Mouse (Mus musculus) MN1 (cell line): ENCODE results near the gene D10Wsu102e.
"Not testable (repeated sequence)": the region's sequence is repeated elsewhere in the genome, so short reads cannot be mapped to it uniquely, and the experiment has no call there.

Source experiments
- DNase-seq: peaks from one replicate; pipeline ENCODE4 v3.0.0-alpha.2; 2016; ENCODE audit warnings: low spot score

Gene D10Wsu102e

DNA sequence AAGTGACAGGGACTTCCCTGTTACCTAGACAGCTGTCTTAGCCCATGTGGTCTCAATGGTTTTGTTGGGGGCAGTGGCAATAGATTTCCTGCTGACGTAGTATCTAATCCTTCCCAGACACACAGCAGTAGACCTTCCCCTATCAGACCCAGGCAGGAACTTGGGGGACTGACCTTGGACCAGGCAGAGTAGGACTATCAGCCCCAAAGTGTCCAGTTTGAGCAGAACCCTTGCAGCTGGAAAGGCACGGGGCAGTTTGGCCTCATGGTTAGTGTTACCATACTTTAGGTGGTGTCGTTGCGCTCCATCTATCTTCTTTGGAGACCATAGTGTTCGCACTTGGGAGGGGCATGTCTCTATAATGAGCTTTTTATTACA lies 13.7 kb upstream of the D10Wsu102e start:
- DNase-seq, result no peak

DNA sequence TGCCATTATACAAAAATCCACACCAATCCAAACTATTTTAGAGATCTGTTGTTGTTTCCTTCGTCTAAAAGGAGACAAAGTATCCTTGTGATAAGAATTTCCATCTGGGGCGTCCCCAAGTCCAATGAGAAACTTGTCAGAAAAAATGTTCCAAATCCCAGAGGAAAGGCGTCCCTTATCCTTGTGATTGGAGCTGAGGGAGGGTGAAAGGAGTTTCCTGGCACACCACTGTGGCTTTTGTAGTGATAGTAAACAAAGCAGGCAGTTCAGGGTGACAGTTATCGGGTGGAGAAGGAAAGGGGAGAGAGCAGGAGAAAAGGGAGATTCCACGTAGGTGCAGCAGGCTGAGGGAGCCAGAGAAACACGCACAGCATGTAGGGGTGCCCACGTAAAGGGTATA lies 12.5 kb upstream of the D10Wsu102e start:
- DNase-seq, result no peak

DNA sequence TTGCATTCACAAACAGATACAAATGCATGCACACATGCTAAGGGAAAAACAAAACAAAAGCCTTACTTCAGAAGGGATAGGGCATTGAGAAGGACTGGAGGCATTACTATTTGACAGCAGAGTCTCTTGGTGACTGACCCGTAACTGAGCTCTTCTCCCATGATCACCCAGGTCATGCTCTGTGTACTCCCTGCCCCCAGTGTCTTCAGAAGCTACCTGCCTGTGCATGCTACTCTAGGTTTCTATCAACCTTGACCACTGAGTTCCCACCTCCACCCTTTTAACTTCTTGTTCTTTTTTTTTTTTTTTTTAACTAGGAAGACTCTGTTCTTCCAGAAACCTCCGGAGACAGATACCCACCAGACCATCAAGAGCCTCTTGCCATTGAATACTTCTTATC lies 9.3 kb upstream of the D10Wsu102e start:
- DNase-seq, result no peak

DNA sequence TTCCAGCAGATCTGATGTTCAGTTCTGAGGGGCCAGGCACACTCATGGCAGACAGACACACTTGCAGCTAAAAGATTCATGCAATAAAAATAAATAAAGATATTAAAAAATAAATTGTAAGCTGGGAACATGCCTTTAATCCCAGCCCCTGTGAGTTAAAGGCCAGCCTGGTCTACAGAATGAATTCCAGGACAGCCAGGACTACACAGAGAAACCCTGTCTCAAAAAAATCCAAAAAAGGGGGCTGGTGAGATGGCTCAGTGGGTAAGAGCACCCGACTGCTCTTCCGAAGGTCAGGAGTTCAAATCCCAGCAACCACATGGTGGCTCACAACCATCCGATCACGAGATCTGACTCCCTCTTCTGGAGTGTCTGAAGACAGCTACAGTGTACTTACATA lies 8.2 kb upstream of the D10Wsu102e start:
- DNase-seq, result not testable (repeated sequence)

DNA sequence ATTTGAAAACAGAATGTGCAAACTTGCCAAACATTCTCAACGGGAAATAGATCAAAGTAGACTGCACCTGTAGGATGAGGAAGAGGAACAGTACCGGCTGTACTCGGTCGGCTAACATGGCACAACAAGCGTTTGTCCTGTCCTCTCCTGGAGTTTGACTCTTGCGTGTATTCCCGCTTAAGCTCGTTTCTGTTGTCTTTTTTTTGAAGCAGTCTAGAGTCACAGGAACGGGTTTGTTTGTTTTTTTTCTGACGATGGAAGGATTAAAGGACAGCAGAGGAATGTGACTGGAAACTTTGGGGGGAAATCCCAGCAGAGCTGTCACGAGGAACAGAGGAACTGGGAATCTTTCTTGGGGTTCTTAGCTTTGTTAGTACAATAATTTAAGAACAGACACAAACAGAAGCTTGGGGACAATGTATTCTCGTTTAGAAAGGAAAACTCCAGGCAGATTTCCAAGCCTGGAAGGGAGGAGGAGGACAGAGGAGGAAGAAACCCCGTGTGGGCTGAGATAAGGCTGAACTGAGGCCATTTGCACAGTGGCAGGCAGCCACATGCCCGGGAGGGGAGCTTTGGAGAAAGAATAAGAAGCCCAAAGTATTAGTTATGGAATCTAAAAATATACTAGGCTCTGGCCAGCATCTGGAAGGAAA lies 6.2 kb upstream of the D10Wsu102e start:
- DNase-seq, result no peak

DNA sequence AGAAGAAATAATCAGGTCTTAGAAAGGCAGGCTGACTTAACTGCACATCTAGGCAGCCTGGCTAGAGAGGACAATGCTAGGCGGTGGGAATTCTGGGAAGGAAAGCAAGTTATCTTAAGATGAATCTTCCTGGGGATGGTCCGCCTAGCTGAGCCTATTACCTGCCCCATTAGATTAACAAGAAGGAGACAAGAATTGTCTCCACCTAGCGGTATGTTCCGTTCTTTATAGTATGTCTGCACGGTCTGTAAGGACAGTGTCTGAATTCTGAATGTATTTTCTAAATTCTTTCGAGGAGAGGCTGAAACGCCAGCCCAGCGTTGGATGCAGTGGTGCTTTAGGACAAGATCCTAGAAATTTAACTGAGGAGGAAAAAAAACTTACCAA lies 5.7 kb upstream of the D10Wsu102e start:
- DNase-seq, result peak; percentile 80

DNA sequence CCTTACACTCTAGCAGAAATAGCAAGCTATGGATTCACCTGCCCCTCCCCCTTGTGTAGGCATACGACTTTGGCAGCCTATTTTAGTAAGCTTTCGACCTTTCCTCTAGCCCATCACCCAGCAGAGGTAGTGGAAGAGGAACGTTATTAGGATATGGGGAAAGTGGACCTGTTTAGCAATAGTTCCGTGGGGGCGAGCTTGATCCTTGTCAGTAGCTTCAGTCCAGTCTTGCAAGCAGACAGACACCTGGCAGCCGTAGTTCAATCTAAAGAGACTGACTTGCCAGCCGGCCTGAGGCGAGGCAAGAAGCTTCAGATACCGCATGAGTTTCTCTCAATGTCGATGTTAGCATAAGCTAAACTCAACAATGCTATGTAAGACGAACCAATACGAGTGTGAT lies 3.6 kb upstream of the D10Wsu102e start:
- DNase-seq, result no peak

DNA sequence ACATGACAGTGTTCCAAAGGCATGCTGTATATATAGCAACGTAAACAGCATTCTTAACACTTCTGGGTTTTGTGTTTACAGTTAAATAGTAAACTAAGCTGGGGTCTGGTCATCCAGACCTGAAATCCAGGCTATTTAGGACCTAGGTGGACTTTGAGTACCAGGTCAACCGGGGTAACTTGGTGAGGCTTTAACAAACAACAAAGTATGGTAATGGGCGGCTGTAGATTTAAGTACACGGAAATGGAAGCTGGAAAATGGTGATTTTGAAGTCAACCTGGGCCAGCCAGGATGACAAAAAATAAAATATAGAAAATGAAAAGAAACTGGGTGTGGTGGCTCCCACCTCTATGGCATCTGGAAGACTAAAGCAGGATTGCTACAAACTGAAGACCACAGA lies 570 bp upstream of the D10Wsu102e start:
- DNase-seq, result no peak

DNA sequence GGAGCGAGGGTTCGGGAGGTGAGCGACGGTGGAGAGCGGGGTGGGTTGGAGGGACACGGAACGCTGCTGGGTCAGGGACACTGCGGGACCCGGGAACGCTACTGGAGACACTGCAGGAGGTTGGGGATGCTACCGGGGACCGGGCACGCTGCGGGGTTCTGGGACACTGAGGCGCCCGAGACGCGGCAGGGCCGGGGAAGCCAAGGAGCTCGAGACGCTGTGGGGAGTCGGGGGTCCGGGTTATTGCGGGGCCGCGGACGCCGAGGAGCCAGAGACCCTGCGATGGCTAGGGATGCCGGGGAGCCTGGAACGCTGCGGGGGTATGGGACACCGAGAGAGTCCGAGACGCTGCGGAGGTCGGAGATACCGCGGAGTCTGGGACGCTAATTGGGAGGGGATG lies 335 bp downstream of the D10Wsu102e start:
- no peak for DNase-seq

DNA sequence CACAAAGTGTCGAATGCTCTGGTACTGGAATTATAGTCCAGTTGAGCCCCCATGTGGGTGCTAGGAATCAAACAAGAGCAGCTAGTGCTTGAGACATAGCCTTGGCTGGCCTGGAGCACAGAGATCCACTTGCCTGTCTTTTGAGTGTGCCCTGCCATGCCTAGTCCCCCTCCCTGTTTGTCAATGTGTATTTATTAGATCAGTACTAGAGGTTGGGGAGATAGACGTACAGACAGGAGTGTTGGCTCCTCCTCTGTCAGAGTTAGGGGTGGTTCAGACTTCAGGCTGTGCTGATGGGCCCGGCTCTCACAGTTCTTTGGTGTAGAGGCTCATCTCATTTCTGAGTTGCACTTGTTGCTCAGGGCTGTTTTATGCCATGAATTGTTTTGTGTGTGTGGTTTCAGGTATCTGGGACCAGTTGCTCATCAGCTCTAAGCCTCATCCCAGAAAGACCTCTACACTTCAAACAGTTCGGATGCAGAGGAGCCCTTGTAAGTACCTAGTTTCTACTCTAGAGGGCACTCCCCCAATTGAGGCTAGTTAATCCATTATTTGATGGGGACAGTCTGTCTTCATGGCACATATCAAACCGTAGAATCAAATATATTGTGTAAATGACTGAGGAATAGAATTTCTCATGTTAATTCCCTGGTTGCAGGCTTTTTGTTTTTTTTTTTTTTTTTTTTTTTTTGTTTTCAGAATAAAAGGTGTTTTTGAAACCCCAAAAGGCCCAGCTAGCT lies 1.8 kb downstream of the D10Wsu102e start:
- peak; percentile 59 for DNase-seq

DNA sequence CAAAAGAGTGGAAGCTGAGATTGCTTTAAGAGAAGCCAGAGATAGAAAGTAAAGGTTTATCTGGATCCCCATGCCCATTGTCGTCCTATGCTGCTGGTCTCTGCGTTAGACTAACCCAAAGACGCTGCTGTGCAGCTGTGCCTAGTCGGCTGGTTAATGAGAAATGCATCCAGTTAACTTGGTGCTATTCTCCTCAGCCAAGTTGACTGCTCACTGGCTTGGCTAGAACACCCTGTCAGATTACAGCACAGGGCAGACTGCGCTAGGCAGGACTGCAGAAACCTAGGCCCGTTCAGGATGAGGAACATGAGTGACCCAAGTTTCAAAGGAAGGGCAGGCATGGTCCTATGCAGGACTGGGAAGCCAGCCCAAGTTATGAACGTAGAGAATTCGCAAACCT lies 3.4 kb downstream of the D10Wsu102e start:
- DNase-seq, result no peak

DNA sequence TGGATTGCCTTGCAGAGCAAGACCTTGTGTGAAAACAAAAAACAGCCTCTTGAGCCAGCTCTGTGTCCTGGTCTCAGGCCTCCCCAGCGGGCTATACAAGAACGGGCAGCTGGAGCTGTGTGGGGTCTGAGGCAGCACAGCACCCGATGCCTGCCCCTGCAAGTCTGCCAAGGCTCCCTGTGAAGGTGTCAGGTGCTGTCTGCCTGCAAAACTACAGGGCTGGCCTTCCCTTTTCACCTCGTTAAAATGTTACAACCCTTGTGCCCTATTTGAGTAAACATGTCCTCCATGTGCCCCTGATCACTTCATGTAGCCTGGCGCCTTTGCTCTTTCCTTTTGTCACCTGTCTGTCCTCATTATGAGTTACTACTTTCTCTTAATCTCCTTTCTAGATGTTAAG lies 8.9 kb downstream of the D10Wsu102e start:
- DNase-seq, result no peak

DNA sequence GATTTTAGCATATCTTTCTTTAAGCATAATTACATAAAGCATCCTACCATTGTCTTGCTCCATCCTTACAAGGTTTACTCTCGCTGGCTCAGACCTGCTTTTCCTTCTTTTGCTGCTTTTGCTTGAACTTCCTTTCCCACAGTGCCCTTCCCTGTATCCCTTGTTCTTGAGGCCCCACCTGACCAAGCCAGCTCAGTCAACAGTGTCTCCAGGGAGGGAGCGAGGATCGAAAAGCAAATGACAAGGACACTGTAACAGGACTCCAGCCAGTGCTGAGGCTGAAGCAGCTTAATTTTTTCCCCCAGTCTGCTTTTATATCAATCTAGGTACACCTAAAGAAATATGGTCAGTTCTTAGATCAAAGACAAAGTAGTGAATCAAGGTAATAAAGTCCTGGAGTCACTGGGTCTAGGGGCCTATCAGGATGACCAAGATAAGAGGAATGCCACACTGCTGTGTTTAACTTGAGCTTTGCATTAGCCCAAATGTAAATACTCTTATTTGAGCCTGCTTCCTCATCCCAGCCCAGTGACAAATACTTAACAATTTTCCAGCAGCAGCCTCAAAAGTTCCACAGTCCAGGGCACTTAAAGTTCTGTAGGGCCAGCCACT lies 14.1 kb downstream of the D10Wsu102e start:
- DNase-seq, result no peak

DNA sequence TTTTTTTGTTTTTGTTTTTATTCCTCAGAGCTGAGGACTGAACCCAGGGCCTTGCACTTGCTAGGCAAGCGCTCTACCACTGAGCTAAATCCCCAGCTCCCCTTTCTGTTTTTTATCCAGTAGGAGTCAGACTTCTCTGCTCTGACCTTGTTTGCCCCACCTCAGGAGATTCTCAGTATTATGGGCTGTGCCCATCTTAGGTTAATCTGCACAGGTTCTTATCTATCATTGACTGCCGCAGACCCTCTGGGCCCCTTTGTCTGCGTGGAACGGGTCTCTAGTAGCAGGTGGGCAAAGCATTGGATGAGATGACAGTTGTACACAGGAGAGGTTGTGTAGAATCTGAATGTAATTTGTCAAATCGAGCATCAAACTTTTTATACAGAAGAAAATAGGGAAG lies 15.4 kb downstream of the D10Wsu102e start:
- DNase-seq, result not testable (repeated sequence)

DNA sequence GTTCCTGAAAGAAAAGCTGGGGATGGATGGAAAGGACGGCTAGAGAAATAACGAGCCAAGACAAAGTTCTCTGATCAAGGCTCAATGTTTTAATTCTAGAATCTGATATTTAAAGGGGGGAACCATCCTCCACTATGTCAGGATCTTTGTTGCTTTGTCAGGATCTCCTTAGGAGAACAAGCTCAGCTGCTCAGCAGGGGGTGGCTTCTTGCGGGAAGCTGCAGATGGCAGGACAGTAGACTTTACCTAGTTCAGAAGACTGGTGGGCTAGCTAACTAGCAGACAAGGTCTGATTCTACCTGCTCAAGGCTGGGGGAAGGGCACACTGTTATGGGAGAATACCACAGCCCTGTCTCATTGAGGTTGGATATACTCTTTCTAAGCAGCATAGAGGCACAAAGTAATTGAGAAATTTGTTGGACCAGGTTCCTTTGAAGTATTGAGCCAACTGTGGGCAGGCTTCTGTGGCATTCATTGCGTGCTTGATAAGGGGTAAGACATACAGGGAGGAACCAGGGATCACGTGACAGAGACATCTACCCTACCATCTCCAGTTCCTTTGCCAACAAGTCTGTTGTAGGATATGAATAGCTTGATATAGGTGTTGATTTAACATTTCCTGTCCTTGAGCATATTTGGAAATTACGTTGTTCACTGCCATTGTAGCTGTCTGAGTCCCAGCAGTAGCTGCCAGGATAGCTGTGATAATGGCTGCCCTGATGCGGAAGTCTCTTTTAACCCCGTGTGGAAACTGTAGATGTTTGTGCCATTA lies 17.1 kb downstream of the D10Wsu102e start:
- DNase-seq, result no peak

DNA sequence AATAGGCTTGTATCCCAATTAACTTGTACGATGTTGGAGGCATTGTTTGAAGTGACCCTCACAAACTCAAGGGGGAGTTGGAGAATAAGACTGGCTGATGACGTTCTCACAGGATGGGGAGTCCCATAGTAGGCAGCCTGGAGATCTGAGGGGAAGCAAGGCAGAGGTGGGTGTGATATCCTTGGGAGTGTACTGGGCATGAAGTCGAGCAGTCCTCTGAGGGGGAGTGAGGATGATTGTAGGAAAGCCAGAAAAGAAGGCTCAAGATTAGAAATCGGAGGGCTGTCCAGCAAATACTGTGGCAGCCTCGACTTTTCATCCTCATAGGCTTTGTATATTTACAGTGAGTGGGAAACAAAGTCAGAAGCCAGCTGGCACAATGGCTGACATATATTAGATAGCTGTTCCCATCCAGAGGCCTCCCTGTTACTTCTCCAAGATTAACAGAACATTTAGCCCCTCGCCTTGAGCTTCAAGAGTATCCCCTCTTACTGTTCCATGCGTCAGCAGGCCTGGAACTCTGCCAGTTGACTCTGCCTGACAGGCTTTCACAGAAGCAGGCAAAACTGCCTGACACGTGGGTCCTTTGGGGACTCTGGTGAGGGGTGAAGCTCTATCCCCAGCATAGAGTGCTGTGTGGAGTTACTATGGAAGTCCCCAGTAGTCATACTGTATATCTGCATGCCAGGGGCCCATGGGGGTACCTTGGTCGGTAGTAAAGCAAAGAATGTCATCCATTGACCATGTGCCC lies 18.2 kb downstream of the D10Wsu102e start:
- no peak for DNase-seq

DNA sequence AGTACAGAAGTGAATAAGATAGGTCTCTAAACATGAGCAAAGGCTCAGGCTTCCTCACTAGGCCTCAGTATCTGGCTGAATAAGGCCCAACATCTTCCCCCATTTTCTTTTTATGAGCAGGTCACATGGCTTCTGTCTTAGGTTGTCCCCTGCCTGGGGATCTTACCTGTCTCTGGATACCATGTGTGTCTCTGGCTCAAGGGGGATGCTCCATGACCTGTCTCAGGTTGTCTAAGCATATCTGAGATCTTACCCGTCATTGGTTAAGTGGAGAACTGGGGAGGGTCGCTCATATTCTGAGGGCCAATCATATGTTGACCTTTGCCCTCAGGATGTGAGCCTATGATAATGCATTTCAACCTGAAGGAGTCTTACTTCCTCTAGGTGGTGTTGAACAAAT lies 20.5 kb downstream of the D10Wsu102e start:
- no peak for DNase-seq

DNA sequence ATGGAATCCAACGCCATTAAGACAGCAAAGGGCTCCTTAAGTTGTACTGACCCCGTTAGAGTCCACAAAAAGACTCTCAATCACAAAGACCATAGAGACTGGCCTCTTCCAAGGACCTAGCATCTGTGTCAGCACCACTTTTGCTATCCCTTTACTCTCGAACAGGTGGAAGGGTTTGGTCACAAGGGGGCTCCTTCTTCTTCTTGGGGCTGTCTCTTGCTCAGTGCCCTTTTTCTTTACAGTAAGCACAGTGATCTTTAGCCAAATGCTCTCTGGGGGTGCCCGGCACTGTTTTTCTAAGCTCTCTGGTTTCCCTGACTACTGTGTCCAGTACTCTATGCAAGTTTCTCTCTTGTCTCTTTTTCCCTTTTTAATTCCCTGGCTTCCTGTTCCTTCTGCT lies 22.5 kb downstream of the D10Wsu102e start:
- no peak for DNase-seq

DNA sequence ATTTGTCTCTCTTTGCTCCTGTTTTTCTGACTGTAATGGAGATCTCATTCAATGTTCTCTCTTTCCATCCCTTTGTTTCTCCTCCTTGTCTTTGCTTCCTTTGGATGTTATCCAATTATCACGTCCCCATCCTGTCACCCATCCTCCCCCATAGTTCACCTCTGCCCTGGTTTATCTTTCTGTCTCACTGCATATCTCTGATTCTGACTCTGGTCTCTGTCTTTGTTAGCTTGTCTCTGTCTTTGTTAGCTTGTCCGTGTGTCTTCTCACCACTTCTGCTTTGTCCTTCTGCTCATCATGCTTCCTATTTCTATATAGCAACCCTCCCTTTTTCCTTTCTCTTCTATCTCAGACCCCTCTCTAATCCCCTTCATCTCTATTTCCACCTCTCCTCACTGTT lies 23.0 kb downstream of the D10Wsu102e start:
- no peak for DNase-seq

DNA sequence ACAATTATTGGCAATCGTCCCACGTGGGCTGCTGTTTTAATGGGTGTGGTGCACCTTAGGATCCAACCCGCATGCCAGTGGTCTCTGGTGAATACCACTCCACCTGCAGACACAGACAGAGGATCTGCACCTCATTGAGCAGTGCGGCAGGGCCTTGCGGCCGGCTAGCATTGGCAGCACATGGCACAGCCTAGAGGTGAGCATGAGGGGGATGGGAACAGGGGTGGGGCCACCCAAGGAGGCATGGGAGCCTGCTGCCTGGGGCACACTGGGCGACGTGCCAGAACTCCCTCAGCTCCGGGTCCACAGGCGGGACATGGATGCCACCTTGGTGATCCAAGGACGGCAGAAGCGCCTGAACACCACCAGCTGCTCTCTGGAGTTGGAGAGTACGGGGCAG lies 23.8 kb downstream of the D10Wsu102e start:
- DNase-seq, result no peak

DNA sequence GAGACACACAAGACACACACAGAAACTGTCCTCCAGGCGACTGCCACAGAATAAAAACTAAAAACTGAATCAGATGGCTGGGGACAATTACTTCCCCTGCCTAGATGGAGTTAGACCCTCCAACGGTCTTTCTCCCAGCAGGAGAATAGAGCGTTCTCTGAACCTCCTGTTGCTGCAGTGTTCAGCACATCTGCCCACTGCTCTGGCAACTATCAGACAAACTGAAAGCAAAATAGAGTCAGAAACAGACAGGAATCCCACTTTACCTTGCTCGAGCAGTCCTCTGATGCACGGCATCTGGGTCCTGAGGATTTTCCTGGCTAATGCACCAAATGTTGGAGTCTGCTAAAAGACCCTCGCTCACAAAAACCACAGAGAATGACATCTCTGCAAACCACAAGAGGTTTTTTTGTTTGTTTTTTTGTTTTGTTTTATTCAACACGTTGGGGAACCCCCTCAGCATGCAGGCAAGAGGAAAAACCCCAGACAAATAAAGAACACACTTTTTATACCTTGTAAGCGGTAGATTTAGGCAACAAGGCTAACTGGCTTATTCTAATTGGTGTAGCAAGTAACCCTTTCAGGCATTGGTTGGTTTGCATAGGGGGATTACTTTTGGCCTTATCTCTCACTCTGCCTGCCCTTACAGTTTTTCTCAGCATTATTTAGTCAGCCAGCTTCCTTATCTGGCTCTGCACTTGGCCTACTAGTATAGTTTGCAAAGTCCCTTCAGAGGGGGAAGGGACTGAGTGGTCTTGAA lies 24.6 kb downstream of the D10Wsu102e start:
- no peak for DNase-seq
